In genomic region chr17:5975099-5975977, GRCm38 (mm10) we compare ENCODE assay signal across 8 mouse cellular contexts. TPM values are rescaled to one million over a fixed set of nuclear protein-coding genes. Genes with fewer than 3 reads are reported as not detected.
DNase-seq lines count a peak whose midpoint lies in the region; ATAC-seq lines count a peak whose summit lies in the region.

No protein-coding gene starts in this region.

- peak; percentile 49 for DNase-seq in forebrain, embryonic 14.5 days (ENCODE audit: low spot score)
- no peak for DNase-seq in forebrain, embryonic 10.5 days (ENCODE audit: extremely low spot score, low spot score)
- peak; percentile 47 to 63 for DNase-seq in frontal cortex, postnatal 25 days (ENCODE audit: low spot score in 2 of 2)
- DNase-seq in left cerebral cortex, postnatal 14 days (ENCODE audit: low spot score in 2 of 2) = peak; percentile 81 to 92
- DNase-seq in testis, postnatal 14 days (ENCODE audit: low spot score) = peak; percentile 41

- no peak overlapping the region for H3K4me3 ChIP-seq in forebrain, embryonic 14.5 days (ENCODE audit: low read depth, low read length)
- H3K4me3 ChIP-seq in forebrain, embryonic 10.5 days = no peak overlapping the region
- H3K4me3 ChIP-seq in hindbrain, embryonic 15.5 days = no peak overlapping the region

- ATAC-seq in forebrain, embryonic 14.5 days = no peak
- peak; percentile 57 for ATAC-seq in activated CD4-positive, CD25-positive, alpha-beta regulatory T cell, adult 4 months
- ATAC-seq in hindbrain, embryonic 15.5 days (ENCODE audit: low FRiP score, low read depth) = peak; percentile 44
- ATAC-seq in megakaryocyte-erythroid progenitor cell, adult 5-6 weeks (replicated peaks; ENCODE audit: low FRiP score, low TSS enrichment, poor library complexity, severe bottlenecking) = peak; percentile 70

- no peaks in the 10 kb centered on the region for H3K36me3 ChIP-seq in forebrain, embryonic 14.5 days (ENCODE audit: control insufficient read depth, insufficient read depth, low read length)
- no peaks in the 10 kb centered on the region for H3K36me3 ChIP-seq in forebrain, embryonic 10.5 days (replicated peaks)
- H3K36me3 ChIP-seq in hindbrain, embryonic 15.5 days = no peaks in the 10 kb centered on the region

- WGBS in forebrain, embryonic 14.5 days = 50% methylated on average over 23 of the region's 23 CpGs
- 62% methylated on average over 23 of the region's 23 CpGs for WGBS in forebrain, embryonic 10.5 days
- 36% methylated on average over 23 of the region's 23 CpGs for WGBS in hindbrain, embryonic 15.5 days

- H3K27ac ChIP-seq in forebrain, embryonic 14.5 days (ENCODE audit: low read depth, low read length) = no peak overlapping the region
- H3K27ac ChIP-seq in forebrain, embryonic 10.5 days = no peak overlapping the region
- H3K27ac ChIP-seq in hindbrain, embryonic 15.5 days (replicated peaks) = no peak overlapping the region

- H3K9ac ChIP-seq in forebrain, embryonic 14.5 days (ENCODE audit: low read length) = no peak overlapping the region
- no peak overlapping the region for H3K9ac ChIP-seq in hindbrain, embryonic 15.5 days

- no peaks in the 10 kb centered on the region for H3K27me3 ChIP-seq in forebrain, embryonic 14.5 days (replicated peaks; ENCODE audit: control insufficient read depth, insufficient read depth, low read length)
- H3K27me3 ChIP-seq in forebrain, embryonic 10.5 days (ENCODE audit: poor library complexity, severe bottlenecking) = peaks cover 7% of the 10 kb centered on the region; the same call in 1 of the 2 replicates
- H3K27me3 ChIP-seq in hindbrain, embryonic 15.5 days = no peaks in the 10 kb centered on the region

- H3K4me1 ChIP-seq in forebrain, embryonic 14.5 days (ENCODE audit: control insufficient read depth, insufficient read depth, low read length) = peaks cover 10% of the 10 kb centered on the region; the same call in 1 of the 2 replicates
- peaks cover 38% of the 10 kb centered on the region for H3K4me1 ChIP-seq in forebrain, embryonic 10.5 days
- H3K4me1 ChIP-seq in hindbrain, embryonic 15.5 days (replicated peaks) = peaks cover 20% of the 10 kb centered on the region

- H3K4me2 ChIP-seq in forebrain, embryonic 14.5 days (ENCODE audit: low read length) = 0 out of 2 replicates have a peak overlapping the region, but pooled peaks have one; percentile 12
- peak overlapping the region; percentile 36 for H3K4me2 ChIP-seq in hindbrain, embryonic 15.5 days

- H3K9me3 ChIP-seq in forebrain, embryonic 14.5 days (replicated peaks; ENCODE audit: control insufficient read depth, low read length) = no peaks in the 10 kb centered on the region
- H3K9me3 ChIP-seq in forebrain, embryonic 10.5 days = no peaks in the 10 kb centered on the region
- no peaks in the 10 kb centered on the region for H3K9me3 ChIP-seq in hindbrain, embryonic 15.5 days

- intact Hi-C loops in left cerebral cortex, postnatal 14 days (cut with DNase I) = no loop called here

RNA-seq across cellular contexts. Expression of gene Synj2, which starts 34.3 kb away (rescaled TPM):
- polyA plus RNA-seq in forebrain, embryonic 14.5 days (2014; fragmentation: Nextera tagmentation; extraction: Ambion mirVana) = 0.72 and 0.90 TPM in 2 replicates
- 0.90 and 1.1 TPM in 2 replicates for polyA plus RNA-seq in forebrain, embryonic 10.5 days (2016; fragmentation: Nextera tagmentation; extraction: Ambion mirVana)
- polyA plus RNA-seq in activated CD4-positive, CD25-positive, alpha-beta regulatory T cell, adult 4 months (2017; shearing (Covaris generic)) = 10 to 100 TPM; 12.6 to 13.3 TPM
- 1.5 and 1.7 TPM in 2 replicates for polyA plus RNA-seq in hindbrain, embryonic 15.5 days (2015; fragmentation: Nextera tagmentation; extraction: Ambion mirVana)
- total RNA-seq in left cerebral cortex, postnatal 14 days (2021) = 10 to 100 TPM; 60.1 to 64.4 TPM
- total RNA-seq in megakaryocyte-erythroid progenitor cell, adult 5-6 weeks (2014; fragmentation: Nextera tagmentation) = 2.0 and 3.6 TPM in 2 replicates
- 1.5 and 1.8 TPM in 2 replicates for total RNA-seq in megakaryocyte-erythroid progenitor cell, adult 5-6 weeks (2017)
